In the genomic region with DNA sequence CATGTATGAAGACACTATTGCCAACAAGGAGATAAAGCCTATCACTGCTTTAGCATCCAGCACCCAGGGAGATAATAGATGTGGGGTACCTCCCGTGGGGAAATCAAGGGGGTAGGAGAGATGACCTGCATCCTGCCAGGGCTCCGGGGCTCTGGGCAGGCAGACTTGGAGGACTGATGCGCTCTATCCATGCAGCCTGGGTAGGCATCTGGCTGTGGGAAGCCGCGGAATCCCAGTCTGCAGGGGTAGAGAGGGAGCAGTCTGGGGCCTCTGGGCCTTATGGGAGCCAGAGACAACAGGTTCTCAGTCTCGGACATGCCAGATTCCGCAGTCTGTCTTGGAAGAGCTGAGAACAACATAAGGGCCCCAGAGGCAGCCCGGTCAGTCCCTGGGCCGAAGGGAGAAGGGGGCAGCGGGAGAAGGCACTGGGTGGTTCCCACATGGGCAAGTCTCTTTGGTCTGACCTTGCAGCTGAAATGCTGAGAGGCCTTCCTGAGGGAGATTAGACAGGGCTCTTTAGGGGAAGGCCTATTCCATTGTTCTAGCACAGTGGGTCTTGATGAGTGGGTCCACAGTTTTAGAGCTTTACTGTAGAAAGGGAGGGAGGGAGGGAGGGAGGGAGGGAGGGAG, we compare ENCODE assay signal across 29 mouse cellular contexts. TPM values are rescaled to one million over a fixed set of nuclear protein-coding genes. Genes with fewer than 3 reads are reported as not detected.
A peak's percentile ranks its signal among the peaks of the same experiment; 100 is the strongest.
DNase-seq lines count a peak whose midpoint lies in the region; ATAC-seq and TF ChIP-seq lines count a peak whose summit lies in the region.
"Had no signal": no experiment of that assay in that cellular context is flagged by ENCODE, and none has a peak within 500 bp of the region (broad histone marks: within the 10 kb centered on the region; RNA-seq: fewer than 3 reads in every experiment).

No protein-coding gene starts in this region.

- WGBS in heart, embryonic 10.5 days, result 65% methylated on average over 10 of the region's 10 CpGs
- WGBS in heart, postnatal 0 days, result 61% methylated on average over 10 of the region's 10 CpGs
- WGBS in cerebellum, adult 2 months, result 73% methylated on average over 10 of the region's 10 CpGs

- ATAC-seq in heart, postnatal 0 days (ENCODE audit: insufficient read depth, low read depth), result peak; percentile 72
- ATAC-seq: forebrain, embryonic 14.5 days; hindbrain, postnatal 0 days; intestine, embryonic 15.5 days; midbrain, embryonic 16.5 days had no signal

- no peaks in the 10 kb centered on the region for H3K27me3 ChIP-seq in heart, embryonic 10.5 days (ENCODE audit: insufficient read depth, poor library complexity, severe bottlenecking)
- no peaks in the 10 kb centered on the region for H3K27me3 ChIP-seq in E14TG2a.4 (ENCODE audit: insufficient read depth, low read length)
- no peaks in the 10 kb centered on the region for H3K27me3 ChIP-seq in heart, postnatal 0 days (ENCODE audit: control insufficient read depth, insufficient read depth, low read length)
- no peaks in the 10 kb centered on the region for H3K27me3 ChIP-seq in cerebellum, adult 2 months (ENCODE audit: control insufficient read depth, insufficient read depth, low read length)
- H3K27me3 ChIP-seq: embryonic facial prominence, embryonic 12.5 days; intestine, embryonic 15.5 days; limb, embryonic 13.5 days; lung, embryonic 15.5 days; stomach, embryonic 15.5 days had no signal

- H3K4me1 ChIP-seq in heart, embryonic 10.5 days, result peaks cover 9% of the 10 kb centered on the region
- H3K4me1 ChIP-seq in E14TG2a.4 (replicated peaks; ENCODE audit: low read depth, low read length), result peaks cover 31% of the 10 kb centered on the region
- peaks cover 6% of the 10 kb centered on the region; the same call in 1 of the 2 replicates for H3K4me1 ChIP-seq in heart, postnatal 0 days (ENCODE audit: control insufficient read depth, insufficient read depth)
- peaks cover 7% of the 10 kb centered on the region; the same call in 1 of the 2 replicates for H3K4me1 ChIP-seq in cerebellum, adult 2 months (ENCODE audit: control insufficient read depth, insufficient read depth, low read length)
- H3K4me1 ChIP-seq: embryonic facial prominence, embryonic 12.5 days; intestine, embryonic 15.5 days; limb, embryonic 13.5 days; lung, embryonic 15.5 days; stomach, embryonic 15.5 days had no signal

- H3K4me2 ChIP-seq in heart, postnatal 0 days (ENCODE audit: low read depth, low read length), result no peak overlapping the region
- H3K4me2 ChIP-seq: embryonic facial prominence, embryonic 12.5 days; intestine, embryonic 15.5 days; limb, embryonic 13.5 days; liver, embryonic 11.5 days; lung, embryonic 15.5 days; midbrain, embryonic 11.5 days; stomach, embryonic 15.5 days had no signal

- H3K9ac ChIP-seq in heart, postnatal 0 days (replicated peaks; ENCODE audit: low read depth, low read length), result no peak overlapping the region
- H3K9ac ChIP-seq: embryonic facial prominence, embryonic 12.5 days; intestine, embryonic 15.5 days; limb, embryonic 13.5 days; lung, embryonic 15.5 days; stomach, embryonic 15.5 days had no signal

- TF ChIP-seq CTCF in E14TG2a.4 (conservative IDR thresholded peaks at IDR 0.05; ENCODE audit: low read length), result no peak
- TF ChIP-seq CTCF in heart, postnatal 0 days (IDR thresholded peaks at IDR 0.05; ENCODE audit: low read depth), result no peak
- no peak for TF ChIP-seq CTCF in cerebellum, adult 2 months (IDR thresholded peaks at IDR 0.05; ENCODE audit: borderline replicate concordance, insufficient read depth, low read depth, low read length)

- no peaks in the 10 kb centered on the region for H3K36me3 ChIP-seq in heart, embryonic 10.5 days
- H3K36me3 ChIP-seq in E14TG2a.4 (ENCODE audit: insufficient read depth, low read length), result no peaks in the 10 kb centered on the region
- H3K36me3 ChIP-seq in heart, postnatal 0 days (replicated peaks; ENCODE audit: control insufficient read depth, insufficient read depth, low read length), result no peaks in the 10 kb centered on the region
- H3K36me3 ChIP-seq: embryonic facial prominence, embryonic 12.5 days; intestine, embryonic 15.5 days; limb, embryonic 13.5 days; lung, embryonic 15.5 days; stomach, embryonic 15.5 days had no signal

- DNase-seq in heart, embryonic 10.5 days (ENCODE audit: low spot score), result peak; percentile 74
- no peak for DNase-seq in heart, adult 9 months (ENCODE audit: low spot score in 2 of 2)
- DNase-seq in R1 (ENCODE audit: low read depth, low spot score), result peak; percentile 92
- peak; percentile 64 for DNase-seq in heart, postnatal 0 days (ENCODE audit: low spot score)
- DNase-seq in gastrocnemius, postnatal 36 days, result no peak
- DNase-seq in cerebellum, adult 2 months, result no peak
- DNase-seq: adrenal gland, postnatal 10 days; cerebellum, adult 9-10 months; cerebellum, postnatal 36 days; embryo, embryonic 11 days; gastrocnemius, postnatal 25 days; kidney, adult 8-10 months; kidney, postnatal 4 days; lung, postnatal 36 days; right cerebral cortex, postnatal 25 days had no signal

- H3K27ac ChIP-seq in heart, embryonic 10.5 days, result peak overlapping the region; percentile 79
- peak overlapping the region; percentile 88 for H3K27ac ChIP-seq in heart, postnatal 0 days (ENCODE audit: low read depth)
- H3K27ac ChIP-seq in cerebellum, adult 2 months (ENCODE audit: insufficient read depth, low read length), result no peak overlapping the region
- H3K27ac ChIP-seq: embryonic facial prominence, embryonic 12.5 days; hindbrain, postnatal 0 days; intestine, embryonic 15.5 days; kidney, postnatal 0 days; limb, embryonic 13.5 days; lung, embryonic 15.5 days; stomach, embryonic 15.5 days had no signal

- TF ChIP-seq POLR2A in cerebellum, adult 2 months (IDR thresholded peaks at IDR 0.05; ENCODE audit: borderline replicate concordance, insufficient read depth, low read length), result no peak

- H3K9me3 ChIP-seq in heart, embryonic 10.5 days, result no peaks in the 10 kb centered on the region
- no peaks in the 10 kb centered on the region for H3K9me3 ChIP-seq in E14TG2a.4 (ENCODE audit: low read length)
- H3K9me3 ChIP-seq in heart, postnatal 0 days (replicated peaks; ENCODE audit: control insufficient read depth, low read length), result no peaks in the 10 kb centered on the region
- H3K9me3 ChIP-seq: embryonic facial prominence, embryonic 12.5 days; intestine, embryonic 15.5 days; limb, embryonic 13.5 days; lung, embryonic 15.5 days; stomach, embryonic 15.5 days had no signal

- intact Hi-C loops in gastrocnemius, postnatal 36 days (cut with DNase I), result no loop called here

- TF ChIP-seq EP300 in heart, postnatal 0 days (IDR thresholded peaks at IDR 0.05; ENCODE audit: low read depth), result no peak

- H3K4me3 ChIP-seq in heart, embryonic 10.5 days, result no peak overlapping the region
- H3K4me3 ChIP-seq in E14TG2a.4 (replicated peaks; ENCODE audit: low read length), result peak overlapping the region; percentile 65
- H3K4me3 ChIP-seq in heart, postnatal 0 days (ENCODE audit: low read depth, low read length), result no peak overlapping the region
- no peak overlapping the region for H3K4me3 ChIP-seq in cerebellum, adult 2 months (replicated peaks; ENCODE audit: insufficient read depth, low read depth, low read length)
- H3K4me3 ChIP-seq: embryonic facial prominence, embryonic 12.5 days; intestine, embryonic 15.5 days; limb, embryonic 13.5 days; lung, embryonic 15.5 days; stomach, embryonic 15.5 days had no signal

RNA-seq across cellular contexts. Expression of gene Rcan2, which starts 23.7 kb away (rescaled TPM):
- polyA plus RNA-seq in heart, embryonic 10.5 days (2016; fragmentation: Nextera tagmentation; extraction: Ambion mirVana), result 14.5 and 28.9 TPM in 2 replicates
- total RNA-seq in heart, postnatal 0 days (2014; rRNA removed; ENCODE audit: low replicate concordance), result 125 and 167 TPM in 2 replicates
- polyA plus RNA-seq in heart, postnatal 0 days (2015; fragmentation: Nextera tagmentation; extraction: Ambion mirVana), result 83.8 and 94.3 TPM in 2 replicates
- 10 to 100 TPM; 45.3 to 46.6 TPM for total RNA-seq in gastrocnemius, postnatal 36 days (2021)
- polyA plus RNA-seq in cerebellum, adult 2 months (2012; rRNA removed), result 171 and 206 TPM in 2 replicates
- total RNA-seq: megakaryocyte, adult 5-6 weeks; neutrophil, adult 5-6 weeks had no signal

Comparison
In these comparisons a context has a peak if more than half of its experiments do, and no peak if none do; other contexts are left out.
1. DNase-seq: peak in heart, embryonic 10.5 days (single experiment), R1 (single experiment) and heart, postnatal 0 days (single experiment); none in heart, adult 9 months (0 of 2), gastrocnemius, postnatal 36 days (0 of 2) and cerebellum, adult 2 months (0 of 2).